Mouse (Mus musculus): Measurements from ENCODE around the gene Ovch2. TPM values are rescaled to one million over a fixed set of nuclear protein-coding genes. Genes with fewer than 3 reads are reported as not detected.
A peak's percentile ranks its signal among the peaks of the same experiment; 100 is the strongest.

The Ovch2 gene
- total RNA-seq, 2 experiments from 2014 or later, result not detected

DNA sequence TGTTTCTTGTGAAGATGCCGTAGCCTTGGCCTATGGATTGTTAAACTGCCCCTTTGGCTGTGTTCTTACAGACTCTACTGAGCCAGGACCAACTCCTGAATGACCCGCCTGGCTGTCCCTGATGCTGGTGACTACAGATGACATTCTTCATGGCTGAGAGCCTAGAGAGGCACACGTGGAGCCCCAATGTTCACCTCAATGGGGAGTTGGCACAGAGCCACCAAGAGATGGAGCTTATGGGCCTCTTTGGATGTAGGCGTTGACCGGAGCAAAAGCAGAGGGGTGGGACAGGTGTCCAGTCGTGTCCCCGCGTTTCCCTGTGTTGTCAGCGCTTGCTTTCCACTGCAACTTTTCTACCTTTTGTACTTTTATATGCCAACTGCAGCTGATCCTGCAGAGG, 53.5 kb downstream of the Ovch2 start:
- intact Hi-C loops (cut with DNase I), result loop anchor here (5.0 to 10.0 kb wide), 2 partner anchors 155 to 513 kb away; no protein-coding TSS in a partner anchor
- no peak for DNase-seq (ENCODE audit: low spot score in 2 of 2)

DNA sequence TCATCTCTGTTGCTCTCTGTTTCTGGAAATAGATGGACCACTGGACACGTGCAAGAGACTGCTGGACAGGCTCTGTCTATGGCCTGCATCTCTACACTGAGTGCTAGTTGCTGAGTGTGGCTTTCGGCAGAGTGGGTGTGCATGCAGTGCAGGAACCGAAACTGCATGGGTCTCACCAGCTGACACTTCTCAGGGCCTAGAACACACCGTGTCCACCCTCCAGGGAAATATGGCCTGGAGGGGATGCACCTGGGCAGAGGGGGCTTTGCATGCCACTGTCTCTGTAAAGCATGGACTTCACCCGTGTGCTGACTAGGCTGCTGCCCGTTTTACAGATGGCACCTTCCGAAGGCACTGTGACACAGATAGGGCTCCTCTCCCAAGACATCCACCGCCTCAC, 55.0 kb downstream of the Ovch2 start:
- DNase-seq (ENCODE audit: low spot score in 2 of 2), result no peak
- intact Hi-C loops (cut with DNase I), result loop anchor here (5.0 to 10.0 kb wide), 2 partner anchors 154 to 511 kb away; no protein-coding TSS in a partner anchor

DNA sequence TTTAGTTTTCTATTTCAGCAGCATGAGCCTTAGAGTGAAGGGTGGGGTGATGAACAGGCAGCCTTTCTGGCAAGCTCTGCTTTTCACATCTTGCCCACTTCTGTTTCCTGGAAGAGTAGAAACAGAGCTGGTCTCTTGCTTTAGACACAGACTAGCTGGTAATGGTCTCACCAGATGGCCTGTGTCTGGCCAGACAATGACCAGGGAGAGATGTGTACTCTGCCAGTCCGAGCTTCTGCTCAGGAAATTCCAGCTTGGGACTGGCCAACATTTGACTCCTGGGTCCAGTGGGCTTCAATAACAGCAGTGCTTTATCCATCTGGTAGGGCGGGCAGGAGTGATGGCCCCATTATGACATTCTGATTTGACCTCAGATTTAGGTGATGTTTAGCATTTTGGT, 55.9 kb downstream of the Ovch2 start:
- intact Hi-C loops (cut with DNase I), result loop anchor here (5.0 to 10.0 kb wide), 2 partner anchors 153 to 510 kb away; no protein-coding TSS in a partner anchor

DNA sequence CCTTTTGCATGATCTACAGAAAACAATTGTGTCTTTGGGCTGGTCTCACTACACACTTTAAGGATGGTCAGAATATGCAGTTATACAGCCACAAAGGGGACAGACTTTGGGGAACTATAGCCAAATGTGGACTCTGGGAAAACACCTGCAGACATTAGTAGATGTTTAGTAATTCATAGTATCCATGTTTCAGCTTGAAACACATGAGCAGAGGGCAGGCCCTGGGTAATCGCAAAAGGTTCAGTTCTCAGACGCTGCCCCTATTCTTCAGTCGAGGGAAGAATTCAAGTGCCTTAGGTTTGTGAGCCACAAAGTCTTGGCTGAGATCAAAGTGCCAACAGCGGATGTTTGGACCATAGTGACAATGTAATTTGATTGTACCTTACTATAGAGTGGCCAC, 56.6 kb downstream of the Ovch2 start:
- intact Hi-C loops (cut with DNase I), result loop anchor here (10.0 kb wide), 1 partner anchor 510 kb away; no protein-coding TSS in a partner anchor

More for the DNA sequence above, 55.9 kb downstream of the Ovch2 start:
- no peak for DNase-seq (ENCODE audit: low spot score in 2 of 2)

DNA sequence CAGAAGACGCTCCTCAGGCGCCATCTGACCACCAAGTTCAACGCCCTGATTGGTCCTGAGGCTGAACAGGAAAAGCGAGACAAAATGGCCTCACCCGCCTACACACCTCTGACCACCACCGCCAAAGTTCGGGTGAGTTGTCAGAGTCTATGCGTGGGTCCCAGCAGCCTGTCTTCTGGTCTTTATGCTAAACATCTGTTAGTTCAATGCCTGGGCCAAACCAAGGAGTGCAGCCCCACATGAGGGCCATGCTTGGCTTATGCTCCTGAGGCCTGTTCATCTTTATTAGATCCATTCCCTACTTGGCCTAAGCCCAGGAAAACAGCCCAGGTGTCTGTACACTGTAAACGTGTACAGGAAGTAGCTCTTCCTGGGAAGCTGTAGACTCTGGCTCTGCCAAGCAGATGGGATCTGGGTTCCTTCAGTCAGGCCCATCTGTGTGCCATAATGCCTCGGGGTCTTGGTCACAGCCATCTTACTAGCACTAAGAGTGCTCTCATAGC, 58.0 kb downstream of the Ovch2 start:
- intact Hi-C loops (cut with DNase I), result loop anchor here (10.0 kb wide), 1 partner anchor 508 kb away; no protein-coding TSS in a partner anchor
- DNase-seq (ENCODE audit: low spot score in 2 of 2), result no peak

More for the DNA sequence above, 56.6 kb downstream of the Ovch2 start:
- no peak for DNase-seq (ENCODE audit: low spot score in 2 of 2)

DNA sequence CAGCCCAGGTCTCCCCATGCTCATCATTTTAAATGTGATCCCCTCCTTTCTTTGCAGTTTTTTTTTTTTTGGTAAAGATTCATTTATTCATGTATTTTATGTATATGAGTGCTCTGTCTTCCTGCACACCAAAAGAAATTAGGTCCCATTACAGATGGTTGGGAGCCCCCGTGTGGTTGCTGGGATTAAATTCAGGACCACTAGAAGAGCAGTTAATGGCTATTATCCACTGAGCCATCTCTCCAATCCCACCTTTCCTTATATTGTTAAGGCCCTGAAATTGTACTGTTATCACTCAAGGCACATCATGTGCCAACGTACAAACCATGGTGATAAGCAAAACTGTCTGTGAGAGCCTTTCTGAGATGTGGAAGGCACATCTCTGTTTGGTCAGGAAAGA, 62.3 kb downstream of the Ovch2 start:
- intact Hi-C loops (cut with DNase I), result loop anchor here (2.0 kb wide), 1 partner anchor 78 kb away; no protein-coding TSS in a partner anchor
- DNase-seq (ENCODE audit: low spot score in 2 of 2), result peak; percentile 35 to 48

DNA sequence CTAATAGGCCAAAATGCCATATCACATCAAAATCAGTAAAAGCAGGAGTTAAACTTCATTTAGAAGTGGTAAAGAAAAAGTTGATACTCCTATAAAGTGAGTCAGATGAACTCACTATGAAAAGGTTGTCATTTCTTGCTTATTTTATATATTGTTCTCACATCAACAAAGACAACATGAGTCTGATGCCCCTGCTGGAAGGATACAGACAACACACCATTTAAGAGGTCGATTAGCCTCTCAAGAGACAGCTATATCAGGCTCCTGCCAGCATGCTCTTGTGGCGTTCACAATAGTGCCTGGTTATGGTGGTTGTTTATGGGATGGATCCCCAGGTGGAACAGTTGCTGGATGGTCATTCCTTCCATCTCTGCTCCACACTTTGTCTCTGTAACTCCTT, 67.8 kb downstream of the Ovch2 start:
- intact Hi-C loops (cut with DNase I), result no loop called here
- DNase-seq (ENCODE audit: low spot score in 2 of 2), result no peak

Other genes with a start within 250 kb of the Ovch2 start
- 1 to 10 TPM; 8.8 to 9.5 TPM for gene Olfml1, start 233.8 kb downstream of the Ovch2 start, total RNA-seq (2021)
- gene Ppfibp2, start 206.0 kb downstream of the Ovch2 start, total RNA-seq (2021), result 1 to 10 TPM; 5.0 to 6.5 TPM
- not detected for gene 5330417H12Rik, start 176.0 kb downstream of the Ovch2 start, total RNA-seq (2021)
- not detected for gene Cyb5r2, start 43.2 kb downstream of the Ovch2 start, total RNA-seq (2021)
- not detected for gene Olfr467, start 11.1 kb upstream of the Ovch2 start, total RNA-seq (2021)
- not detected for gene Olfr469, start 24.3 kb upstream of the Ovch2 start, total RNA-seq (2021)
- not detected for gene Olfr470, start 46.3 kb upstream of the Ovch2 start, total RNA-seq (2021)
- not detected for gene Olfr472, start 96.7 kb upstream of the Ovch2 start, total RNA-seq (2021)
- not detected for gene Olfr473, start 129.2 kb upstream of the Ovch2 start, total RNA-seq (2021)
- not detected for gene Olfr474, start 153.4 kb upstream of the Ovch2 start, total RNA-seq (2021)
- not detected for gene Olfr476, start 163.6 kb upstream of the Ovch2 start, total RNA-seq (2021)
- not detected for gene Olfr477, start 185.5 kb upstream of the Ovch2 start, total RNA-seq (2021)
- not detected for gene Olfr478, start 232.8 kb upstream of the Ovch2 start, total RNA-seq (2021)
- not detected for gene Olfr479, start 249.5 kb upstream of the Ovch2 start, total RNA-seq (2021)